Mouse (Mus musculus): ENCODE results near the gene Smarcal1. TPM values are rescaled to one million over a fixed set of nuclear protein-coding genes. Genes with fewer than 3 reads are reported as not detected.

Smarcal1 gene
- total RNA-seq, 1 experiment from 2014 or later, result 35.7 TPM

GRCm38 (mm10) chr1:72612172-72612571, 29.1 kb downstream of the Smarcal1 start:
- no peak for ATAC-seq (replicated peaks in 1 of 2; ENCODE audit: insufficient read depth in 1 of 2, low FRiP score in 2 of 2, low TSS enrichment in 1 of 2, low read depth in 1 of 2, poor library complexity in 2 of 2, severe bottlenecking in 2 of 2)

DNA sequence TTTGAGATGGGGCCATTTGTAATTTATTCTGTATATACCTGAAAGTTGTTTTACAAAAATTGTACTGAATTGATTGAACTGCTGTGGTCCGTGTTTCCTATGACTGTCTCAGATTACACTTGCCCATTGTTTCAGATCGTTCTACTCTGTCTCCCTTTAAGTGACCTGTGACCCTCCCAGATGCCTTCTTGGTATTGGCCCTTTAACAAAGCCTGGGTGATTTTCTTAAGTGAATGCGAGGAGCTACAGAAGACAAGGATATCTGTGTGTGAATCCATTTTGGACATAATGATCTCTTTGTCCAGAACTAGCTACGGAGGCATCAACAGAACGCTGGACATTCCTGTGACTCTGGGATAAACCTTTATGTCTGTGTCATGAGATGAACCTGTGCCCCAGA, 52.2 kb downstream of the Smarcal1 start:
- ATAC-seq (replicated peaks in 1 of 2; ENCODE audit: insufficient read depth in 1 of 2, low FRiP score in 2 of 2, low TSS enrichment in 1 of 2, low read depth in 1 of 2, poor library complexity in 2 of 2, severe bottlenecking in 2 of 2), result no peak

DNA sequence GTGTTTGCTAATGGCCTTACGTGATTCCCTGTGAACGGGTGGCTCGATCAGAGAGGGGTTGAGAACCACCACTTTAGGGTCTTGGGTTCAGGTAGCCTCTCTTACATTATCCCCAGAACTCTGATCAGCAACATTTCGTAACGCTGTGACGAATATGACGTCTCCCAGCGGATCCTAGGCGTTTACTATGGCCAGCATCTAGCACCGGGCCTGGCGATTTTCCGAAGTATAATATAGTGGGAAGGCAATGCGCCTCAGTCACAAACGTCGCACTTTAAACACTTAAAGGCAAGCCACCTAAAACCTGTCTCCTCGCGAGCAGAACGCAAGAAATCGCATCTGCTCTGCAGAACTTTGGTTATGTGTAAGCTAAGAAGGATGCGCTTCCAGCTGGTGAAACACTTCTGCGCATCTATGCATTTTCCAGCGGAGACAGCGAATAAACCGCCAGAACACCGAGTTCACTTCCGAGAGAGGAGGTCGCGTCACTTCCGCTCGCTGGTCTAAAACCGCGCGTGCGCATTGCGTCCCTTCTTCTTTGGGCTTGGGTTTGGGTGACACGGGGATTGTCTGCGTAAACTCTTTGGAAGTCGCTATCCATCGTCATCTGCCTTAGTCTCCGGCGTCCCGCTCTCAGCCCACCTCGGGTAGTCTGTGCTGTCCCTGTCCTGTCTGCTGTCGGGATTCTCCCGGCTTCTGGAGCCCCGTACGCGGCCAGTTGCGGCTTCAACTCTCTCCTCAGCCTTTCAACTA, 57.8 kb downstream of the Smarcal1 start:
- ATAC-seq (replicated peaks in 1 of 2; ENCODE audit: insufficient read depth in 1 of 2, low FRiP score in 2 of 2, low TSS enrichment in 1 of 2, low read depth in 1 of 2, poor library complexity in 2 of 2, severe bottlenecking in 2 of 2), result peak; percentile 42 to 62

GRCm38 (mm10) chr1:72673070-72673469, 90.0 kb downstream of the Smarcal1 start:
- no peak for ATAC-seq (replicated peaks in 1 of 2; ENCODE audit: insufficient read depth in 1 of 2, low FRiP score in 2 of 2, low TSS enrichment in 1 of 2, low read depth in 1 of 2, poor library complexity in 2 of 2, severe bottlenecking in 2 of 2)

Other genes with a start within 250 kb of the Smarcal1 start
- 0.13 TPM in 1 of 2 replicates, not detected in the other for gene March4, start 46.3 kb upstream of the Smarcal1 start, total RNA-seq (2017)
- gene Ankar, start 117.3 kb downstream of the Smarcal1 start, total RNA-seq (2017), result not detected in 2 replicates
- gene Rpl37a, start 128.0 kb downstream of the Smarcal1 start, total RNA-seq (2017), result 343 and 818 TPM in 2 replicates
- not detected in 2 replicates for gene Igfbp2, start 241.3 kb downstream of the Smarcal1 start, total RNA-seq (2017)

Data from hematopoietic stem cell, adult 5-6 weeks (primary cell).